Mouse (Mus musculus): ENCODE measurements around the gene Tcf19. TPM values are rescaled to one million over a fixed set of nuclear protein-coding genes. Genes with fewer than 3 reads are reported as not detected.

The Tcf19 gene
- polyA plus RNA-seq, 1 experiment from 2014 or later = 39.5 TPM

- H3K4me1 ChIP-seq (ENCODE audit: control insufficient read depth, low read depth, low read length) = no peaks in the 10 kb centered on the region
- no peak within 1 kb of the TSS for H3K9ac ChIP-seq (ENCODE audit: low read depth, low read length)
- H3K36me3 ChIP-seq (ENCODE audit: control insufficient read depth, insufficient read depth) = no peaks in the 10 kb centered on the region
- H3K9me3 ChIP-seq (replicated peaks; ENCODE audit: control insufficient read depth, low read length) = no peaks in the 10 kb centered on the region
- no peak within 1 kb of the TSS for H3K4me3 ChIP-seq (ENCODE audit: low read depth, low read length)
- H3K4me2 ChIP-seq (ENCODE audit: low read depth, low read length) = no peak within 1 kb of the TSS
- H3K27ac ChIP-seq (ENCODE audit: low read length) = no peak within 1 kb of the TSS
- peaks cover 41% of the 10 kb centered on the region for H3K27me3 ChIP-seq (ENCODE audit: control insufficient read depth, insufficient read depth, low read depth, low read length)
- WGBS (ENCODE audit: insufficient replicate concordance) = 35% methylated on average over 13 of the region's 13 CpGs
- ATAC-seq (ENCODE audit: low read depth) = no peak
These were observed 10.8 kb downstream of the Tcf19 start, which contains the start of gene Pou5f1 for GRCm38 (mm10) chr17:35505776-35506175. Pou5f1 (plus strand) TSS chr17:35506018.

- H3K36me3 ChIP-seq (ENCODE audit: control insufficient read depth, insufficient read depth) = no peaks in the 10 kb centered on the region
- H3K9me3 ChIP-seq (replicated peaks; ENCODE audit: control insufficient read depth, low read length) = no peaks in the 10 kb centered on the region
- 35% methylated on average over 8 of the region's 8 CpGs for WGBS (ENCODE audit: insufficient replicate concordance)
- no peak for ATAC-seq (ENCODE audit: low read depth)
- H3K4me2 ChIP-seq (ENCODE audit: low read depth, low read length) = no peak overlapping the region
- H3K4me1 ChIP-seq (ENCODE audit: control insufficient read depth, low read depth, low read length) = no peaks in the 10 kb centered on the region
- no peak overlapping the region for H3K27ac ChIP-seq (ENCODE audit: low read length)
- H3K27me3 ChIP-seq (ENCODE audit: control insufficient read depth, insufficient read depth, low read depth, low read length) = peaks cover 41% of the 10 kb centered on the region
- H3K4me3 ChIP-seq (ENCODE audit: low read depth, low read length) = no peak overlapping the region
- no peak overlapping the region for H3K9ac ChIP-seq (ENCODE audit: low read depth, low read length)
These were observed 11.8 kb downstream of the Tcf19 start for GRCm38 (mm10) chr17:35504628-35505481.

- H3K27ac ChIP-seq (ENCODE audit: low read length) = no peak overlapping the region
- no peaks in the 10 kb centered on the region for H3K9me3 ChIP-seq (replicated peaks; ENCODE audit: control insufficient read depth, low read length)
- H3K27me3 ChIP-seq (ENCODE audit: control insufficient read depth, insufficient read depth, low read depth, low read length) = peaks cover 36% of the 10 kb centered on the region
- H3K36me3 ChIP-seq (ENCODE audit: control insufficient read depth, insufficient read depth) = no peaks in the 10 kb centered on the region
- H3K4me1 ChIP-seq (ENCODE audit: control insufficient read depth, low read depth, low read length) = no peaks in the 10 kb centered on the region
- no peak overlapping the region for H3K9ac ChIP-seq (ENCODE audit: low read depth, low read length)
- no peak overlapping the region for H3K4me2 ChIP-seq (ENCODE audit: low read depth, low read length)
- no peak for ATAC-seq (ENCODE audit: low read depth)
- 23% methylated on average over 5 of the region's 5 CpGs for WGBS (ENCODE audit: insufficient replicate concordance)
- no peak overlapping the region for H3K4me3 ChIP-seq (ENCODE audit: low read depth, low read length)
These were observed 12.8 kb downstream of the Tcf19 start for GRCm38 (mm10) chr17:35503849-35504248.

- whole genome bisulfite sequencing (ENCODE audit: insufficient replicate concordance) = 37% methylated on average over 5 of the region's 5 CpGs
- no peak for ATAC-seq (ENCODE audit: low read depth)
- Histone ChIP-seq H3K9me3 (replicated peaks; ENCODE audit: control insufficient read depth, low read length) (no peaks in the 10 kb centered on the region), H3K4me2 (ENCODE audit: low read depth, low read length) (no peak overlapping the region), H3K4me1 (ENCODE audit: control insufficient read depth, low read depth, low read length) (no peaks in the 10 kb centered on the region), H3K27me3 (ENCODE audit: control insufficient read depth, insufficient read depth, low read depth, low read length) (peaks cover 31% of the 10 kb centered on the region), H3K9ac (ENCODE audit: low read depth, low read length) (no peak overlapping the region), H3K36me3 (ENCODE audit: control insufficient read depth, insufficient read depth) (no peaks in the 10 kb centered on the region), H3K27ac (ENCODE audit: low read length) (no peak overlapping the region), H3K4me3 (ENCODE audit: low read depth, low read length) (no peak overlapping the region)
These were observed 13.9 kb downstream of the Tcf19 start for GRCm38 (mm10) chr17:35502762-35503161.

- no peak overlapping the region for H3K9ac ChIP-seq (ENCODE audit: low read depth, low read length)
- no peaks in the 10 kb centered on the region for H3K36me3 ChIP-seq (ENCODE audit: control insufficient read depth, insufficient read depth)
- ATAC-seq (ENCODE audit: low read depth) = no peak
- no peak overlapping the region for H3K27ac ChIP-seq (ENCODE audit: low read length)
- H3K4me3 ChIP-seq (ENCODE audit: low read depth, low read length) = no peak overlapping the region
- H3K4me1 ChIP-seq (ENCODE audit: control insufficient read depth, low read depth, low read length) = no peaks in the 10 kb centered on the region
- no peak overlapping the region for H3K4me2 ChIP-seq (ENCODE audit: low read depth, low read length)
- 18% methylated on average over 6 of the region's 6 CpGs for WGBS (ENCODE audit: insufficient replicate concordance)
- H3K27me3 ChIP-seq (ENCODE audit: control insufficient read depth, insufficient read depth, low read depth, low read length) = peaks cover 26% of the 10 kb centered on the region
- H3K9me3 ChIP-seq (replicated peaks; ENCODE audit: control insufficient read depth, low read length) = no peaks in the 10 kb centered on the region
These were observed 14.4 kb downstream of the Tcf19 start for GRCm38 (mm10) chr17:35502226-35502625.

GRCm38 (mm10) chr17:35497124-35497523 lies 19.5 kb downstream of the Tcf19 start:
- no peak overlapping the region for H3K4me2 ChIP-seq (ENCODE audit: low read depth, low read length)
- 73% methylated on average over 7 of the region's 7 CpGs for WGBS (ENCODE audit: insufficient replicate concordance)
- no peak for ATAC-seq (ENCODE audit: low read depth)

GRCm38 (mm10) chr17:35490320-35490719 lies 26.3 kb downstream of the Tcf19 start:
- Histone ChIP-seq H3K27ac (ENCODE audit: low read length) (no peak overlapping the region), H3K4me3 (ENCODE audit: low read depth, low read length) (no peak overlapping the region), H3K27me3 (ENCODE audit: control insufficient read depth, insufficient read depth, low read depth, low read length) (no peaks in the 10 kb centered on the region), H3K4me1 (ENCODE audit: control insufficient read depth, low read depth, low read length) (no peaks in the 10 kb centered on the region), H3K36me3 (ENCODE audit: control insufficient read depth, insufficient read depth) (no peaks in the 10 kb centered on the region), H3K9me3 (replicated peaks; ENCODE audit: control insufficient read depth, low read length) (no peaks in the 10 kb centered on the region), H3K9ac (ENCODE audit: low read depth, low read length) (no peak overlapping the region), H3K4me2 (ENCODE audit: low read depth, low read length) (no peak overlapping the region)
- no peak for ATAC-seq (ENCODE audit: low read depth)
- 55% methylated on average over 5 of the region's 5 CpGs for WGBS (ENCODE audit: insufficient replicate concordance)

More at GRCm38 (mm10) chr17:35497124-35497523, 19.5 kb downstream of the Tcf19 start:
- Histone ChIP-seq H3K9me3 (replicated peaks; ENCODE audit: control insufficient read depth, low read length) (no peaks in the 10 kb centered on the region), H3K4me3 (ENCODE audit: low read depth, low read length) (no peak overlapping the region), H3K27me3 (ENCODE audit: control insufficient read depth, insufficient read depth, low read depth, low read length) (no peaks in the 10 kb centered on the region), H3K27ac (ENCODE audit: low read length) (no peak overlapping the region), H3K4me1 (ENCODE audit: control insufficient read depth, low read depth, low read length) (no peaks in the 10 kb centered on the region), H3K9ac (ENCODE audit: low read depth, low read length) (no peak overlapping the region), H3K36me3 (ENCODE audit: control insufficient read depth, insufficient read depth) (no peaks in the 10 kb centered on the region)

GRCm38 (mm10) chr17:35488041-35488440 lies 28.6 kb downstream of the Tcf19 start:
- H3K4me1 ChIP-seq (ENCODE audit: control insufficient read depth, low read depth, low read length) = no peaks in the 10 kb centered on the region
- no peak overlapping the region for H3K9ac ChIP-seq (ENCODE audit: low read depth, low read length)
- 70% methylated on average over 2 of the region's 2 CpGs for WGBS (ENCODE audit: insufficient replicate concordance)
- no peak for ATAC-seq (ENCODE audit: low read depth)
- no peaks in the 10 kb centered on the region for H3K27me3 ChIP-seq (ENCODE audit: control insufficient read depth, insufficient read depth, low read depth, low read length)
- no peaks in the 10 kb centered on the region for H3K9me3 ChIP-seq (replicated peaks; ENCODE audit: control insufficient read depth, low read length)
- H3K27ac ChIP-seq (ENCODE audit: low read length) = no peak overlapping the region
- no peaks in the 10 kb centered on the region for H3K36me3 ChIP-seq (ENCODE audit: control insufficient read depth, insufficient read depth)
- no peak overlapping the region for H3K4me2 ChIP-seq (ENCODE audit: low read depth, low read length)
- no peak overlapping the region for H3K4me3 ChIP-seq (ENCODE audit: low read depth, low read length)

- no peaks in the 10 kb centered on the region for H3K9me3 ChIP-seq (replicated peaks; ENCODE audit: control insufficient read depth, low read length)
- H3K4me2 ChIP-seq (ENCODE audit: low read depth, low read length) = no peak overlapping the region
- no peak for ATAC-seq (ENCODE audit: low read depth)
- H3K9ac ChIP-seq (ENCODE audit: low read depth, low read length) = no peak overlapping the region
- WGBS (ENCODE audit: insufficient replicate concordance) = 50% methylated on average over 10 of the region's 10 CpGs
- no peak overlapping the region for H3K4me3 ChIP-seq (ENCODE audit: low read depth, low read length)
- H3K27ac ChIP-seq (ENCODE audit: low read length) = no peak overlapping the region
- H3K36me3 ChIP-seq (ENCODE audit: control insufficient read depth, insufficient read depth) = no peaks in the 10 kb centered on the region
- no peaks in the 10 kb centered on the region for H3K4me1 ChIP-seq (ENCODE audit: control insufficient read depth, low read depth, low read length)
- no peaks in the 10 kb centered on the region for H3K27me3 ChIP-seq (ENCODE audit: control insufficient read depth, insufficient read depth, low read depth, low read length)
These were observed 29.9 kb downstream of the Tcf19 start for GRCm38 (mm10) chr17:35486726-35487125.
